Mouse (Mus musculus) liver, adult (tissue): ENCODE measurements around the gene Insyn1.

Experiments used
- GATA4 ChIP-seq: IDR thresholded peaks from 2 replicates; pipeline ENCODE4 v1.6.1; 2014; ENCODE audit warnings: mild to moderate bottlenecking, low read length; ENCODE audit not compliant: insufficient replicate concordance

Gene Insyn1

GRCm38 (mm10) chr9:58539886-58540285 lies 51.5 kb downstream of the Insyn1 start:
- TF ChIP-seq GATA4, result no peak

GRCm38 (mm10) chr9:58541895-58542338 lies 53.5 kb downstream of the Insyn1 start:
- no peak for TF ChIP-seq GATA4

- TF ChIP-seq GATA4, result no peak
These were observed 56.5 kb downstream of the Insyn1 start for GRCm38 (mm10) chr9:58544879-58545324.

GRCm38 (mm10) chr9:58545428-58545827 lies 57.0 kb downstream of the Insyn1 start:
- no peak for TF ChIP-seq GATA4

GRCm38 (mm10) chr9:58546630-58547360 lies 58.4 kb downstream of the Insyn1 start:
- no peak for TF ChIP-seq GATA4

GRCm38 (mm10) chr9:58548897-58549296 lies 60.5 kb downstream of the Insyn1 start:
- TF ChIP-seq GATA4, result no peak
